Mouse (Mus musculus): ENCODE results near the gene Lrch3. TPM values are rescaled to one million over a fixed set of nuclear protein-coding genes. Genes with fewer than 3 reads are reported as not detected.
"Not testable (repeated sequence)": the region's sequence is repeated elsewhere in the genome, so short reads cannot be mapped to it uniquely, and the experiment has no call there.

Gene Lrch3
- polyA plus RNA-seq, 1 experiment = 32.5 TPM

DNA sequence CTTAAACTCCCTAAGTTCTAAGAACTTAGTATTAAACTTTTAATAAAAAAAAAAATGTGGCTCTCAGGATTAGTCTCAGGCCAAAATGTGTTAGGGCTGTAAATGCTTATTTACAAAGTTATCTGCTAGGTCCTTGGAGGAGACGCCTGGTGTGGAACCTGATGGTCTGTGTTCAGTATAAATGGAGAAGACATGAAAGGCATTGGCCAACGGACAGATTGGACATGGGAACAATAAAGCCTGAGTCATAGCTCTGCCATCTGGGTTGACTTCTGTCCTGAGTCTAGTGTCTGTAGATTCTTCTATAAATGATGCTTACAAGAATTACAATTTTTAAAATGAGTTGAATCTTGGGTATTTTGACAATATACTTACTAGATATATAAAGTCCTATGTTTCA lies 7.7 kb upstream of the Lrch3 start:
- Histone ChIP-seq H3K9ac (ENCODE audit: low read depth, poor library complexity, severe bottlenecking) (no peak overlapping the region), H3K9me3 (replicated peaks; ENCODE audit: control insufficient read depth, insufficient read depth, low read length, poor library complexity, severe bottlenecking) (no peaks in the 10 kb centered on the region), H3K36me3 (ENCODE audit: control insufficient read depth, insufficient read depth, low read length, poor library complexity, severe bottlenecking) (peaks cover 13% of the 10 kb centered on the region), H3K27me3 (ENCODE audit: control insufficient read depth, insufficient read depth, low read length, poor library complexity, severe bottlenecking) (no peaks in the 10 kb centered on the region), H3K27ac (ENCODE audit: insufficient read depth, low read length) (no peak overlapping the region), H3K4me3 (ENCODE audit: low read depth, low read length) (no peak overlapping the region), H3K4me1 (ENCODE audit: control insufficient read depth, insufficient read depth, low read length) (no peaks in the 10 kb centered on the region)
- TF ChIP-seq EP300 (IDR thresholded peaks at IDR 0.05; ENCODE audit: insufficient read depth, low read depth, low read length) = no peak
- no peak for TF ChIP-seq POLR2A (IDR thresholded peaks at IDR 0.05; ENCODE audit: insufficient read depth, low read length)
- no peak for TF ChIP-seq CTCF (IDR thresholded peaks at IDR 0.05; ENCODE audit: low read depth, low read length)

DNA sequence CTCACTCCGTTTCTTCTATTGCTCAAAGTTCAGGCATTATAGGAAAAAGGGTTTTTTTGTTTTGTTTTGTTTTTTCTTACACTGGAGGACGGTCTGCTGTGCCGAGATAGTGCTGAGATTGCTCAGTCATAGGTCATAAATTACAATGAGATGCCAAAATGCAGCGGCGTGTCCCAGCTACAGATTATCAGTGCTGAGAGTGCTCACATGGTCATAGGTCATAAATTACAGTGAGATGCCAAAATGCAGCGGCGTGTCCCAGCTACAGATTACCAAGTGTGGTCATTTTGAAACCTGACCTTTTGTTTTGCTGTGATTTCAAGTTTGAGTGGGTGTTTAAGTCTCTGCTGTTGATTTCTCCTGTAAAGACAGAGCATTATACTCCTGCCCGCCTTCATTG lies 7.2 kb upstream of the Lrch3 start:
- Histone ChIP-seq H3K27ac (ENCODE audit: insufficient read depth, low read length) (no peak overlapping the region), H3K4me3 (ENCODE audit: low read depth, low read length) (no peak overlapping the region), H3K9me3 (replicated peaks; ENCODE audit: control insufficient read depth, insufficient read depth, low read length, poor library complexity, severe bottlenecking) (no peaks in the 10 kb centered on the region), H3K4me1 (ENCODE audit: control insufficient read depth, insufficient read depth, low read length) (no peaks in the 10 kb centered on the region), H3K36me3 (ENCODE audit: control insufficient read depth, insufficient read depth, low read length, poor library complexity, severe bottlenecking) (peaks cover 13% of the 10 kb centered on the region), H3K9ac (ENCODE audit: low read depth, poor library complexity, severe bottlenecking) (no peak overlapping the region), H3K27me3 (ENCODE audit: control insufficient read depth, insufficient read depth, low read length, poor library complexity, severe bottlenecking) (no peaks in the 10 kb centered on the region)
- TF ChIP-seq CTCF (IDR thresholded peaks at IDR 0.05; ENCODE audit: low read depth, low read length) (no peak), EP300 (IDR thresholded peaks at IDR 0.05; ENCODE audit: insufficient read depth, low read depth, low read length) (no peak), POLR2A (IDR thresholded peaks at IDR 0.05; ENCODE audit: insufficient read depth, low read length) (no peak)

DNA sequence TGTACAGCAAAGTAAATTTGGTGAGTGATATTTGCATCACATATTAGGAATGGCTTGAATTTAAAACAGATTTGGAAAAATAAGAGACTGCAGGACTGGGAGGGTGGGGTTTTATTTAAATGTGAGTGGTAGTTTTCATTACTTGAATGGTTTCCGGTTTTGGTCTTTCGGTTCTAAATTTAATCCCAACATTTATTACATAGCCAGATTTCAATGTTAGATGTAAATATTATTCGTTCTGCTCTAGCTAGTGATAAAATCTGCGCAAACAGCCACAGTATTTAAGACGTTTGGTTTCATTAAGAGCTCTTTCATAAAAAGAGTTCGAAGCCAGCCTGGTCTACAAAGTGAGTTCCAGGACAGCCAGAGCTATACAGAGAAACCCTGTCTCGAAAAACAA lies 688 bp upstream of the Lrch3 start:
- H3K4me1 ChIP-seq (ENCODE audit: control insufficient read depth, insufficient read depth, low read length) = no peaks in the 10 kb centered on the region
- no peaks in the 10 kb centered on the region for H3K27me3 ChIP-seq (ENCODE audit: control insufficient read depth, insufficient read depth, low read length, poor library complexity, severe bottlenecking)
- no peak for TF ChIP-seq POLR2A (IDR thresholded peaks at IDR 0.05; ENCODE audit: insufficient read depth, low read length)
- H3K27ac ChIP-seq (ENCODE audit: insufficient read depth, low read length) = no peak overlapping the region
- no peaks in the 10 kb centered on the region for H3K9me3 ChIP-seq (replicated peaks; ENCODE audit: control insufficient read depth, insufficient read depth, low read length, poor library complexity, severe bottlenecking)
- no peak overlapping the region for H3K9ac ChIP-seq (ENCODE audit: low read depth, poor library complexity, severe bottlenecking)
- H3K36me3 ChIP-seq (ENCODE audit: control insufficient read depth, insufficient read depth, low read length, poor library complexity, severe bottlenecking) = no peaks in the 10 kb centered on the region
- no peak overlapping the region for H3K4me3 ChIP-seq (ENCODE audit: low read depth, low read length)

DNA sequence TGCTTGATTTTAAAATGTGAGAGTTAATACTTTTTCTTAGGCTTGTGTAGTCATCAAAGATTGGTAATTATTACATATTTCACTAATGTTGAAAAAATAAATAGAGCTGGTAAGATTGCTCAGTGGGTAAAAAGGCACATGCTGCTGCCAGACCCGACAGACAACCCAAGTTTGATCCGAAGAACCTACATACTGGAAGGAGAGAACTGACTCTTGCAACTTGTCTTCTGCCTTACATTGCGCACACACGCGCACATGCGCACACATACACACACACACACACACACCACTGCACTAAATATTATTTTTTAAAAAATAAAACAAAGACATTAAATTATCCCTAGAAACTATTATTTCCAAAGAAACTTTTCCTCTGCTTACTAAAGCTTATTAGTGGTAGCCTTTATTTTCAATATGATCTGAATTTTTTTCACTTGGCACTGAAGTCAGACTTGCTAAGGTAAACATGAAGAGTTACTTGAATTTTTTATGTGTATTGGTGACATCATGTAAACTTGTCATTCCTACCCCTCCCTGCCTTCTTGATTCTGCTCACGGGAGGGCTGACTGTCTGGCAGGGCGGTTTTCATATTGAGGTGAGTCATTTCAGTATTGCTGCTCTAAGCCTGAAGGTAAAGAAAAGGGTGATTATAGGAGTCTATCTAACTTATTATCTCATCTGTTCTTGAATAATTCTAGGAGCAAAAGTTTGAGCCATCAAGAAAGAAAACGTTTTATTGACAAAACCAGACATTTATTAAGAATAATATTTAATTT lies 1.6 kb downstream of the Lrch3 start:
- Histone ChIP-seq H3K9ac (ENCODE audit: low read depth, poor library complexity, severe bottlenecking) (no peak overlapping the region), H3K4me3 (ENCODE audit: low read depth, low read length) (no peak overlapping the region), H3K27me3 (ENCODE audit: control insufficient read depth, insufficient read depth, low read length, poor library complexity, severe bottlenecking) (no peaks in the 10 kb centered on the region), H3K4me1 (ENCODE audit: control insufficient read depth, insufficient read depth, low read length) (no peaks in the 10 kb centered on the region), H3K27ac (ENCODE audit: insufficient read depth, low read length) (no peak overlapping the region), H3K36me3 (ENCODE audit: control insufficient read depth, insufficient read depth, low read length, poor library complexity, severe bottlenecking) (no peaks in the 10 kb centered on the region), H3K9me3 (replicated peaks; ENCODE audit: control insufficient read depth, insufficient read depth, low read length, poor library complexity, severe bottlenecking) (no peaks in the 10 kb centered on the region)
- TF ChIP-seq CTCF (IDR thresholded peaks at IDR 0.05; ENCODE audit: low read depth, low read length) (no peak), EP300 (IDR thresholded peaks at IDR 0.05; ENCODE audit: insufficient read depth, low read depth, low read length) (no peak), POLR2A (IDR thresholded peaks at IDR 0.05; ENCODE audit: insufficient read depth, low read length) (no peak)

DNA sequence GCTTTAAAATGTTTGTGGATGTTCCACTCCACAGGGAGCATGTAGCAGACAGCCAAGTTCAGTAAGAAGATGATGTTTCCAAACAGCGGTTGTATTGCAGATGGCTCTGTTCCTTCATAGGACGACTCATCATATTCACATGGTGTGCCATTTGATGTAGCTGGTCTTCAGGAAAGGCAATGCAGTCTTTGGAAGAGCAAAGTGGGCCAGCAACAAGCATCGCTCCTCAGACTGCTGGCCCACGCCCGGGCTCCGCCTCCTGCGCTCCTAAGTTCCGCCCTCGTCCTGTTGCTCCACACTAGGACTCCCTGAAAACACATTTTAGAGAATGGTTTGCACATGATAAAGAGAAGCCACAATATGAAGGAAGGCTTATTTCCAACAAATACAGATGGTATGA lies 12.7 kb downstream of the Lrch3 start:
- H3K27ac ChIP-seq (ENCODE audit: insufficient read depth, low read length); H3K9me3 ChIP-seq (replicated peaks; ENCODE audit: control insufficient read depth, insufficient read depth, low read length, poor library complexity, severe bottlenecking); H3K27me3 ChIP-seq (ENCODE audit: control insufficient read depth, insufficient read depth, low read length, poor library complexity, severe bottlenecking); H3K4me3 ChIP-seq (ENCODE audit: low read depth, low read length); H3K36me3 ChIP-seq (ENCODE audit: control insufficient read depth, insufficient read depth, low read length, poor library complexity, severe bottlenecking); H3K9ac ChIP-seq (ENCODE audit: low read depth, poor library complexity, severe bottlenecking); H3K4me1 ChIP-seq (ENCODE audit: control insufficient read depth, insufficient read depth, low read length): not testable (repeated sequence)

DNA sequence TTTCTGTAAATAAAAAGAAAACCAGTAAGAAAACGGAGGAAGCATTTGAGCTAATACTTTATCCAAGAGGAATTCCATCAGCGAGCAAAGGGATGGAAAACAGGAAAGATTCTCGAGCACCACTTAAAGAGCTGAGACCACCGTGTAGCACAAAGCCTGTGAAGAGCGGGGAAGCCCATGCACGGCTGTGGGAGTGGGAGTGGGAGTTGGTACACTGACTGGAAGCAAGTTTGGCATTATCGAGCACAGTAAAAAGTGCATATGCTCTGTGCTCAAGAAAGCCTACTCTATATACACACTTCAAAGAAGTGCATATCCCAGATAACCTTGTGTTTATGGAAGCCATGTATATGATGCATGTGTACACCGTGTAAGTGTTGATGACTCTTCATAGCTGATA lies 13.1 kb downstream of the Lrch3 start:
- H3K9me3 ChIP-seq (replicated peaks; ENCODE audit: control insufficient read depth, insufficient read depth, low read length, poor library complexity, severe bottlenecking) = no peaks in the 10 kb centered on the region
- no peak for TF ChIP-seq POLR2A (IDR thresholded peaks at IDR 0.05; ENCODE audit: insufficient read depth, low read length)
- no peak for TF ChIP-seq CTCF (IDR thresholded peaks at IDR 0.05; ENCODE audit: low read depth, low read length)
- no peak for TF ChIP-seq EP300 (IDR thresholded peaks at IDR 0.05; ENCODE audit: insufficient read depth, low read depth, low read length)
- H3K36me3 ChIP-seq (ENCODE audit: control insufficient read depth, insufficient read depth, low read length, poor library complexity, severe bottlenecking) = no peaks in the 10 kb centered on the region
- peaks cover 1% of the 10 kb centered on the region for H3K4me1 ChIP-seq (ENCODE audit: control insufficient read depth, insufficient read depth, low read length)
- no peak overlapping the region for H3K4me3 ChIP-seq (ENCODE audit: low read depth, low read length)
- no peak overlapping the region for H3K9ac ChIP-seq (ENCODE audit: low read depth, poor library complexity, severe bottlenecking)
- H3K27ac ChIP-seq (ENCODE audit: insufficient read depth, low read length) = no peak overlapping the region
- H3K27me3 ChIP-seq (ENCODE audit: control insufficient read depth, insufficient read depth, low read length, poor library complexity, severe bottlenecking) = no peaks in the 10 kb centered on the region
